Comparison of ENCODE assay signal across 11 mouse cellular contexts in genomic region chr1:181771871-181772270, GRCm38 (mm10).
"Had no signal": no experiment of that assay in that cellular context is flagged by ENCODE, and none has a peak within 500 bp of the region (broad histone marks: within the 10 kb centered on the region; RNA-seq: fewer than 3 reads in every experiment).

No protein-coding gene starts in this region.

- H3K27me3 ChIP-seq: liver, embryonic 13.5 days had no signal

- H3K36me3 ChIP-seq: liver, embryonic 13.5 days had no signal

- H3K9ac ChIP-seq: liver, embryonic 13.5 days; lung, embryonic 14.5 days had no signal

- DNase-seq: kidney, adult 9 months; kidney, postnatal 14 days; kidney, postnatal 4 days; liver, embryonic 13.5 days; lung, embryonic 14.5 days; midbrain, embryonic 14.5 days; thymus, adult 2 months; thymus, postnatal 14 days; thymus, postnatal 4 days had no signal

- H3K4me1 ChIP-seq: liver, embryonic 13.5 days had no signal

- ATAC-seq: lung, postnatal 0 days had no signal

- H3K4me3 ChIP-seq: liver, embryonic 13.5 days had no signal

- H3K4me2 ChIP-seq: liver, embryonic 13.5 days; lung, embryonic 14.5 days had no signal

- H3K27ac ChIP-seq: liver, embryonic 13.5 days; macrophage had no signal
